Mouse (Mus musculus) brain, embryonic 18.5 days (tissue): Measurements from ENCODE around the gene Arhgap21.
"Not testable (repeated sequence)": the region's sequence is repeated elsewhere in the genome, so short reads cannot be mapped to it uniquely, and the experiment has no call there.

ENCODE experiments used
- DNase-seq: peaks from one replicate; pipeline ENCODE4 v3.0.0-alpha.2; 2012; ENCODE audit warnings: low read depth, low spot score

The Arhgap21 gene

GRCm38 (mm10) chr2:20941105-20941504 is 27.6 kb downstream of the Arhgap21 start:
- DNase-seq = no peak

GRCm38 (mm10) chr2:20939367-20939766 is 29.3 kb downstream of the Arhgap21 start:
- DNase-seq = no peak

GRCm38 (mm10) chr2:20936609-20937221 is 32.0 kb downstream of the Arhgap21 start:
- no peak for DNase-seq

GRCm38 (mm10) chr2:20934406-20934805 is 34.3 kb downstream of the Arhgap21 start:
- DNase-seq = no peak

GRCm38 (mm10) chr2:20932748-20933313 is 35.9 kb downstream of the Arhgap21 start:
- no peak for DNase-seq

- DNase-seq = not testable (repeated sequence)
These were observed 36.9 kb downstream of the Arhgap21 start for GRCm38 (mm10) chr2:20931761-20932160.

GRCm38 (mm10) chr2:20928454-20928853 is 40.2 kb downstream of the Arhgap21 start:
- no peak for DNase-seq

GRCm38 (mm10) chr2:20924938-20925337 is 43.7 kb downstream of the Arhgap21 start:
- DNase-seq = no peak

GRCm38 (mm10) chr2:20922366-20922765 is 46.3 kb downstream of the Arhgap21 start:
- no peak for DNase-seq

GRCm38 (mm10) chr2:20921558-20921957 is 47.1 kb downstream of the Arhgap21 start:
- DNase-seq = no peak

GRCm38 (mm10) chr2:20921021-20921420 is 47.7 kb downstream of the Arhgap21 start:
- no peak for DNase-seq

GRCm38 (mm10) chr2:20914531-20915320 is 54.0 kb downstream of the Arhgap21 start:
- DNase-seq = no peak

GRCm38 (mm10) chr2:20913019-20913415 is 55.7 kb downstream of the Arhgap21 start:
- no peak for DNase-seq

- no peak for DNase-seq
These were observed 56.2 kb downstream of the Arhgap21 start for GRCm38 (mm10) chr2:20912348-20913018.

- no peak for DNase-seq
These were observed 58.2 kb downstream of the Arhgap21 start for GRCm38 (mm10) chr2:20910446-20910845.

GRCm38 (mm10) chr2:20909404-20909803 is 59.3 kb downstream of the Arhgap21 start:
- no peak for DNase-seq

- DNase-seq = no peak
These were observed 61.4 kb downstream of the Arhgap21 start for GRCm38 (mm10) chr2:20907291-20907690.

GRCm38 (mm10) chr2:20905411-20905810 is 63.3 kb downstream of the Arhgap21 start:
- DNase-seq = no peak

GRCm38 (mm10) chr2:20902981-20903645 is 65.6 kb downstream of the Arhgap21 start:
- DNase-seq = no peak

- no peak for DNase-seq
These were observed 66.8 kb downstream of the Arhgap21 start for GRCm38 (mm10) chr2:20901916-20902315.

GRCm38 (mm10) chr2:20899301-20899700 is 69.4 kb downstream of the Arhgap21 start:
- DNase-seq = no peak

GRCm38 (mm10) chr2:20898684-20899083 is 70.0 kb downstream of the Arhgap21 start:
- DNase-seq = peak; percentile 52
